Mouse (Mus musculus) gastrocnemius, adult 2 months (tissue): ENCODE data around the gene Tll2. TPM values are rescaled to one million over a fixed set of nuclear protein-coding genes. Genes with fewer than 3 reads are reported as not detected.

Experiments used
- DNase-seq: peaks from one replicate; pipeline ENCODE4 v3.0.0; 2022
- H3K27ac ChIP-seq: fragments of 200-600 bp; 2 replicates; pipeline ENCODE4 v1.8.1; 2022; ENCODE audit warnings: mild to moderate bottlenecking
- H3K4me3 ChIP-seq: fragments of 200-600 bp; 2 replicates; pipeline ENCODE4 v1.8.1; 2022; ENCODE audit warnings: mild to moderate bottlenecking, moderate library complexity
- CTCF ChIP-seq: fragments of 200-600 bp; IDR thresholded peaks from 2 replicates; pipeline ENCODE4 v1.8.1; 2022; ENCODE audit warnings: antibody characterized with exemption, mild to moderate bottlenecking, moderate library complexity
- intact Hi-C: fragments of 180-260 bp; cut with DNase I; formaldehyde crosslinking; loops from one replicate; pipeline ENCODE4 v1.15.1; 2025
- long read RNA-seq, 2 experiments: library from polyadenylated mRNA; stranded (forward); transcript quantifications; one replicate each; pipeline ENCODE4 v2.0.0; 2021
- total RNA-seq, 2 experiments: library from RNA; stranded (reverse); gene quantifications; 2 replicates each; pipeline ENCODE4 v1.2.3; 2021

Tll2 gene
- under 1 TPM; 0.10 to 0.11 TPM for total RNA-seq
- long read RNA-seq, experiment 1, result 0 reads
- long read RNA-seq, experiment 2, result 0 reads

- peak within 1 kb of the TSS; percentile 65 for H3K4me3 ChIP-seq
- peak; percentile 60 for DNase-seq
- TF ChIP-seq CTCF, result no peak
- intact Hi-C loops, result loop anchor here (5.0 kb wide), 1 partner anchor 120 kb away; no protein-coding TSS in a partner anchor
- H3K27ac ChIP-seq, result no peak within 1 kb of the TSS
Measured at GRCm38 (mm10) chr19:41206811-41207344, at the start of gene Tll2. TSS of gene Tll2 (minus strand) at chr19:41206835.

DNA sequence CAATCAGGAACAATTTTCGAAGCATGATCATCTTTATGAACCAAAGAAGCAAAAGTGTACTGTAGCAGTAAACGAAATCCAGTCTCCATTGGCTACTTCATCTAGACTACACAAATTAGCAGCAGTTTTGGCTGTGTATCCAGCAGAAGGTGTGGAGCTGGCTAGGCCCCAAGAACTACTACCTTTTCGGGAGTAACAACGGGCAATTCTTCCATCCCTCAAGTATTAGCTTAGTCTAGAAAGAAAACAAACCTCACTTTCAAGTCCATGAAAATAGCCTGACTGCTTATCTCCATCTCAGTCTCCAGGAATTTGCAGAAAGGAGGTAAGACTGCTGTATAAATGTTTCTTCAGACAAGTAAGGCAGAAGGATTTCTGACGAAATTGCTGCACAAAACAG, 47.9 kb upstream of the Tll2 start:
- Histone ChIP-seq H3K4me3 (no peak overlapping the region), H3K27ac (no peak overlapping the region)
- no peak for DNase-seq
- intact Hi-C loops, result no loop called here
- TF ChIP-seq CTCF, result no peak

- TF ChIP-seq CTCF, result no peak
- no peak overlapping the region for H3K4me3 ChIP-seq
- no peak for DNase-seq
- intact Hi-C loops, result no loop called here
- H3K27ac ChIP-seq, result no peak overlapping the region
Measured at GRCm38 (mm10) chr19:41248968-41249367, 42.3 kb upstream of the Tll2 start.

DNA sequence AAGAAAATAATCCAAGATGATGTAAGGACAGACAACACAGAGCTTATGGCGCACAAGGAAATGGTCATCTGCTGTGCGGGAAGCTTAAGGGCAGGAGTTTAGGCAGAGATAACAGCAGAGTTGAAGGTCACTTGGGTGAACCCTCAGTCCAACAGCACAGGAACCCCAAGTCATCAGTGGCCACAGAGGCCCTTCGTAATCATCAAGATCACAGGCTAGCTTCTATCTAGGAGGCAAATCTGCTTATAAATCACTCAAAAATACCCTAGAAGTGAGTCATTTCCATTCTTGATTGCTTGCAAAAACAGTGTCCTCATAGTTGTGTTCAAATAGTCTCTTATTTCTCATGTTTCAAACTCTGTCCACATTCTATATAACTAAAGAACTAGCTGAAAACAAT, 41.6 kb upstream of the Tll2 start:
- intact Hi-C loops, result no loop called here
- no peak for DNase-seq
- no peak overlapping the region for H3K4me3 ChIP-seq
- TF ChIP-seq CTCF, result no peak
- H3K27ac ChIP-seq, result no peak overlapping the region

DNA sequence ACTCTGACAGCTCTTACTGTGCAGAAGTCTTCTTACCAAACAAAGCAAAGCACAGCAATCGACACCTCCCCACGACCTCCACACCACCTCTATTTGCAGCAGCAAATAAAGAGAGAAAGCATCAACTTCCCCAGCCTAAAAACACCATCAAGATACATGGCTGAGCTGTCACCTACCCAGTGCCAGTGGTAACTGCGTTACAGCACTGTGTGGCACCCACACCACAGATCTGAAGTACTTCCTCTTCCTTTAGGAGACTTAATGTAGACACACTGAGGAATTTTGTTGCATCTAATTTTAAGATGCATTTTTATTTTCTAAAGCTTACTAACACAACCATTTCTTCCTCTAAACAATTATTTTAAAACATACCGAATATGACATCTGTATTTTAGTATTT, 39.6 kb upstream of the Tll2 start:
- TF ChIP-seq CTCF, result no peak
- Histone ChIP-seq H3K4me3 (no peak overlapping the region), H3K27ac (no peak overlapping the region)
- intact Hi-C loops, result no loop called here
- no peak for DNase-seq

DNA sequence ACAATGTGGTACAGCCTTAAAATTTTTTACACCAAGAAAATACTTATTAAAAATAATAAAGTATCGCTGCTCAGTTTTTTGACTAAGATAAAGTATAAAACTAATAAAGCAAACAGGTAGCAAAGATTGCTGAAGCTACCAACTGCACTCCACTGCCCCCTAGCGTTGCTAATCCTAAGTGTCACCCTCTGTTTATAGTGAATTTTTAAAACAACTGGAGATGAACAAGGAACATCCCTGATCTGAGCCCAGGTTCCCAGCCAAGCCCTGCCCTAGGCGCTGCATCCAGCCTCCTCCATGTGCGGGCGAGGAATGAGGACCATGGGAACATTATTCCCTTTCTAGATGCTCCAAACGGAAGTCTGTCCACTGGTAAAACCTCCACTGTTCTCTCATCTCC, 37.9 kb upstream of the Tll2 start:
- no peak overlapping the region for H3K27ac ChIP-seq
- peak; percentile 91 for TF ChIP-seq CTCF
- peak; percentile 60 for DNase-seq
- intact Hi-C loops, result loop anchor here (2.0 to 5.0 kb wide), 2 partner anchors 137 to 158 kb away; no protein-coding TSS in a partner anchor
- no peak overlapping the region for H3K4me3 ChIP-seq

DNA sequence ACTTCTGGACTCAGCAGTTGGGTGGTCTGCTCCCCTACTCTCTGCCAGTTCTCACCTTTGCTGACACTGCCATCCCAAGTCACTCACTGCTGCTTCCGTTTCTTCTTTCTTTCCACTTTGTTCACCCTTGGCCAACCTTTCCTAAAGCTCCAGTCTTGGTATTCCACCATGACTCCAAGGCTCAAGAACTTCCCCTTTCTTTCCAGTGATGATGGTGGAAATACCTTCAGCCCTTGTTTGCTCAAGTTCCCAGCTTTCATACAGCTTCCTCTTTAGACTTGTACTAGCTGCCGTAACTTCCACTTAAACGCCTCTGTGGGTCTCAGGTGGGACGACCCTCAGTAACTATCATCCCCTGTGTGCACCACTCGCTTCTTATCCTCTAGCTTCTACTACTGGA, 35.4 kb upstream of the Tll2 start:
- Histone ChIP-seq H3K4me3 (no peak overlapping the region), H3K27ac (no peak overlapping the region)
- no peak for DNase-seq
- TF ChIP-seq CTCF, result no peak
- intact Hi-C loops, result loop anchor here (5.0 kb wide), 1 partner anchor 135 kb away; no protein-coding TSS in a partner anchor

GRCm38 (mm10) chr19:41233698-41234097, 27.1 kb upstream of the Tll2 start:
- TF ChIP-seq CTCF, result no peak
- Histone ChIP-seq H3K27ac (no peak overlapping the region), H3K4me3 (no peak overlapping the region)
- intact Hi-C loops, result no loop called here
- no peak for DNase-seq

DNA sequence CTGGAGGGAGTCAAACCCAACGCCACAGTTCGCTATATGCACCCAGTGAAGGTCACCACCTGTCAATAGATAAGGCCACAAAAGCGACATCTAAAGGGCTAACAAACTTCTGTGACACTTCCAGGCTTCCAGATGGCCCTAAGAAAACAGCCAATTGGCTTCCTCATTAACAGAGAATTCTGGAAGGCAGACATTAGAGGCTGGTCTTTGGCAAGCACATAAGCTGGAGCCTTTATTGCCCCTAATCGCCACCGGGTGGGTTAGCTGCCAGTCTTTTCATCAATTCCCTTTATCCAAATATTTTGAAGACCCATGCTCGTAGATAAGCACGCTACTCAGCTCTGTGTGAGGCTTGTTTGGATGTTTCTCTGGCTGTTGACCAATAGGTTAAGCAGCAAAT, 1.7 kb upstream of the Tll2 start:
- no peak for TF ChIP-seq CTCF
- DNase-seq, result no peak
- intact Hi-C loops, result loop anchor here (5.0 kb wide), 1 partner anchor 121 kb away; no protein-coding TSS in a partner anchor
- Histone ChIP-seq H3K4me3 (no peak overlapping the region), H3K27ac (no peak overlapping the region)

GRCm38 (mm10) chr19:41206041-41206810, 409 bp downstream of the Tll2 start:
- DNase-seq, result no peak
- TF ChIP-seq CTCF, result no peak
- Histone ChIP-seq H3K4me3 (peak overlapping the region; percentile 65), H3K27ac (no peak overlapping the region)
- intact Hi-C loops, result loop anchor here (5.0 kb wide), 1 partner anchor 119 kb away; no protein-coding TSS in a partner anchor

- no peak for DNase-seq
- intact Hi-C loops, result loop anchor here (5.0 kb wide), 1 partner anchor 117 kb away; no protein-coding TSS in a partner anchor
- TF ChIP-seq CTCF, result peak; percentile 46
- no peak overlapping the region for H3K27ac ChIP-seq
- no peak overlapping the region for H3K4me3 ChIP-seq
Measured at GRCm38 (mm10) chr19:41204159-41205081, 2.2 kb downstream of the Tll2 start.

DNA sequence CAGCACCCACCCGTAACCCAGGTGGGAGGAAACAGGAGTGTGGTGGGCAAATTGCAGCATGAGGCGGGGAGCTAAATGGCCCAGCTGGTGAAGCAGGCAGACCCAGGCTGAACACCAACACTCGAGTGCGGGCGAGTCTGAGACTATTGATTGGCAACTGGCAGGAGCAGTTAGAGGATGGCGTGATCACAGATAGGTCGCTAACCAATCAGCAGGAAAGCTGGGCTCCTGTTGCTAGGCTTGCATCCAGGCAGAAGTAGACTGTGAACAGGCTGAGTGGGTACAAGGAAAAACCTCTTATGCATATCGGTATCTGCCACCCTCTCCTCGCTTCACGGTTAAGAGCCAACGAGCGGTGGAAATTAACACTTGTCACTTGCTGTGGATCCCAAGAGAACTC, 9.0 kb downstream of the Tll2 start:
- Histone ChIP-seq H3K27ac (no peak overlapping the region), H3K4me3 (no peak overlapping the region)
- DNase-seq, result peak; percentile 6
- intact Hi-C loops, result no loop called here
- TF ChIP-seq CTCF, result no peak
